11 mouse cellular contexts compared by ENCODE assay signal in the genomic region with DNA sequence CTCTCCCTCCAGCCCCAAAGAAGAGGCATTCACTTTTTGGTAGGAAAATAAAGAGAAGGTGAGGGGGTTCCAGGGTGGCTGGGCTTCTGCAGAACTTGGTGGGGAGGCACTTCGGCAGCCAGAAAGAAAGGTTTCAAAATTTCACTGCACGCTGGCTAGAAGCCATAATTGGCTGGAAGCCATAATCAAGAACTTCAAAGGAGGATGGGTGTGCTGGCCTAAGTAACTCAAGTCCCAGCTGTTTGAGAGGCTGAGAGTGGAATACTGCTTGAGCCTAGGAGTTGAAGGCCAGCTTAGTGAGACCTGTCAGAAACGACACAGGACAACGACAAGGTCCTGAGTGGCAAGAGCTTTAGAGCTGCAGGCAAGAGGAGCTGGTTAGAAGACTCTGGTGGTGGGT.
DNase-seq lines count a peak whose midpoint lies in the region; ATAC-seq and TF ChIP-seq lines count a peak whose summit lies in the region.
"Had no signal": no experiment of that assay in that cellular context is flagged by ENCODE, and none has a peak within 500 bp of the region (broad histone marks: within the 10 kb centered on the region; RNA-seq: fewer than 3 reads in every experiment).

No protein-coding gene starts in this region.

- DNase-seq in forebrain, embryonic 14.5 days (ENCODE audit: low spot score): peak; percentile 33
- DNase-seq in retina, postnatal 1 day: peak; percentile 23
- DNase-seq in retina, embryonic 14.5 days (ENCODE audit: low spot score): no peak
- peak; percentile 55 for DNase-seq in kidney, postnatal 0 days (ENCODE audit: low spot score)
- peak; percentile 42 to 60 for DNase-seq in lung, postnatal 4 days
- DNase-seq in embryo, embryonic 10 days (ENCODE audit: low spot score): no peak
- DNase-seq in B cell, adult 2 months: no peak

- TF ChIP-seq CTCF in kidney, postnatal 0 days (IDR thresholded peaks at IDR 0.05; ENCODE audit: low read depth): no peak

- no peak overlapping the region for H3K4me3 ChIP-seq in forebrain, embryonic 14.5 days (ENCODE audit: low read depth, low read length)
- H3K4me3 ChIP-seq in forebrain, embryonic 12.5 days (replicated peaks): no peak overlapping the region
- no peak overlapping the region for H3K4me3 ChIP-seq in kidney, postnatal 0 days (replicated peaks; ENCODE audit: low read depth, low read length)
- H3K4me3 ChIP-seq: forebrain, embryonic 10.5 days; hindbrain, embryonic 15.5 days; myocyte had no signal

- no peak overlapping the region for H3K9ac ChIP-seq in forebrain, embryonic 14.5 days (ENCODE audit: low read length)
- H3K9ac ChIP-seq in forebrain, embryonic 12.5 days: no peak overlapping the region
- no peak overlapping the region for H3K9ac ChIP-seq in kidney, postnatal 0 days (ENCODE audit: low read depth, low read length)
- H3K9ac ChIP-seq: hindbrain, embryonic 15.5 days had no signal

- H3K27ac ChIP-seq in forebrain, embryonic 14.5 days (ENCODE audit: low read depth, low read length): no peak overlapping the region
- no peak overlapping the region for H3K27ac ChIP-seq in forebrain, embryonic 12.5 days
- 0 out of 2 replicates have a peak overlapping the region, but pooled peaks have one; percentile 3 for H3K27ac ChIP-seq in kidney, postnatal 0 days
- H3K27ac ChIP-seq: forebrain, embryonic 10.5 days; hindbrain, embryonic 15.5 days had no signal

- ATAC-seq in forebrain, embryonic 14.5 days: no peak
- ATAC-seq in forebrain, embryonic 12.5 days (ENCODE audit: low FRiP score): no peak
- no peak; the same call in 1 of the 2 replicates for ATAC-seq in kidney, postnatal 0 days (replicated peaks; ENCODE audit: low FRiP score, low read depth)

- H3K27me3 ChIP-seq in forebrain, embryonic 14.5 days (replicated peaks; ENCODE audit: control insufficient read depth, insufficient read depth, low read length): no peaks in the 10 kb centered on the region
- no peaks in the 10 kb centered on the region for H3K27me3 ChIP-seq in forebrain, embryonic 12.5 days
- H3K27me3 ChIP-seq in kidney, postnatal 0 days (ENCODE audit: insufficient read depth, low read length): no peaks in the 10 kb centered on the region

- no peaks in the 10 kb centered on the region for H3K9me3 ChIP-seq in forebrain, embryonic 14.5 days (replicated peaks; ENCODE audit: control insufficient read depth, low read length)
- no peaks in the 10 kb centered on the region for H3K9me3 ChIP-seq in forebrain, embryonic 12.5 days
- no peaks in the 10 kb centered on the region for H3K9me3 ChIP-seq in kidney, postnatal 0 days (replicated peaks; ENCODE audit: low read length)
- H3K9me3 ChIP-seq: forebrain, embryonic 10.5 days; hindbrain, embryonic 15.5 days had no signal

- H3K4me1 ChIP-seq in forebrain, embryonic 14.5 days (ENCODE audit: control insufficient read depth, insufficient read depth, low read length): peaks cover 22% of the 10 kb centered on the region
- peaks cover 40% of the 10 kb centered on the region for H3K4me1 ChIP-seq in forebrain, embryonic 12.5 days
- H3K4me1 ChIP-seq in kidney, postnatal 0 days (replicated peaks; ENCODE audit: insufficient read depth, low read length): peaks cover 15% of the 10 kb centered on the region

- WGBS in forebrain, embryonic 14.5 days: 42% methylated on average over 4 of the region's 4 CpGs
- WGBS in forebrain, embryonic 12.5 days: 72% methylated on average over 4 of the region's 4 CpGs
- 21% methylated on average over 4 of the region's 4 CpGs for WGBS in kidney, postnatal 0 days

- no peak overlapping the region for H3K4me2 ChIP-seq in forebrain, embryonic 14.5 days (ENCODE audit: low read length)
- no peak overlapping the region for H3K4me2 ChIP-seq in forebrain, embryonic 12.5 days
- H3K4me2 ChIP-seq in kidney, postnatal 0 days (ENCODE audit: low read length): no peak overlapping the region
- H3K4me2 ChIP-seq: hindbrain, embryonic 15.5 days had no signal

- H3K36me3 ChIP-seq in forebrain, embryonic 14.5 days (ENCODE audit: control insufficient read depth, insufficient read depth, low read length): no peaks in the 10 kb centered on the region
- H3K36me3 ChIP-seq in forebrain, embryonic 12.5 days (replicated peaks): no peaks in the 10 kb centered on the region
- H3K36me3 ChIP-seq in kidney, postnatal 0 days (ENCODE audit: insufficient read depth, low read length): no peaks in the 10 kb centered on the region
- H3K36me3 ChIP-seq: forebrain, embryonic 10.5 days; hindbrain, embryonic 15.5 days had no signal

Comparison
In these comparisons a context has a peak if more than half of its experiments do, and no peak if none do; other contexts are left out.
1. DNase-seq: peak in forebrain, embryonic 14.5 days (single experiment), retina, postnatal 1 day (single experiment), kidney, postnatal 0 days (single experiment) and lung, postnatal 4 days (2 of 2); none in retina, embryonic 14.5 days (single experiment), embryo, embryonic 10 days (single experiment) and B cell, adult 2 months (0 of 2).